Mouse (Mus musculus) thymus, postnatal 4 days (tissue): ENCODE measurements around the gene Vangl2.
"Not testable (repeated sequence)": the region's sequence is repeated elsewhere in the genome, so short reads cannot be mapped to it uniquely, and the experiment has no call there.

ENCODE experiments used
- DNase-seq: peaks from one replicate; pipeline ENCODE4 v3.0.0; 2021

Gene Vangl2

DNA sequence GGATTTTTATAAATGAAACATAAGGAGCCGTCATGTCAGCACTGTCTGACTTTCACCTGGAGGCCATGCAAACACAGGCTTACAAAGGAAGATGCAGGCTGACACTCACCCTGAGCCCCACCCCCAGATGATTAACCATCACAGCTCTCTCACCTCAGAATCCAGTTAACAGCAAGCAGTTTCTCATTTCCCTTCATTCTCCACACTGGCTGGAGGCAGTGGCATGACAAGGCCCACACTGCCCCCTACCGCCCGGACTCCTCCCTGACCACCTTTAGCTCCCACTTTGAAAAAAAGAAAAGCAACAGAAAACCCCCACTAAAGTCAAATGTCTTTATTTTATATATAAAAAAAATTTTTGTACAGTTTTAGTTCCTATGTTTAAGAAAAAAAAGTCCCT, 27.6 kb downstream of the Vangl2 start:
- peak; percentile 95 for DNase-seq

DNA sequence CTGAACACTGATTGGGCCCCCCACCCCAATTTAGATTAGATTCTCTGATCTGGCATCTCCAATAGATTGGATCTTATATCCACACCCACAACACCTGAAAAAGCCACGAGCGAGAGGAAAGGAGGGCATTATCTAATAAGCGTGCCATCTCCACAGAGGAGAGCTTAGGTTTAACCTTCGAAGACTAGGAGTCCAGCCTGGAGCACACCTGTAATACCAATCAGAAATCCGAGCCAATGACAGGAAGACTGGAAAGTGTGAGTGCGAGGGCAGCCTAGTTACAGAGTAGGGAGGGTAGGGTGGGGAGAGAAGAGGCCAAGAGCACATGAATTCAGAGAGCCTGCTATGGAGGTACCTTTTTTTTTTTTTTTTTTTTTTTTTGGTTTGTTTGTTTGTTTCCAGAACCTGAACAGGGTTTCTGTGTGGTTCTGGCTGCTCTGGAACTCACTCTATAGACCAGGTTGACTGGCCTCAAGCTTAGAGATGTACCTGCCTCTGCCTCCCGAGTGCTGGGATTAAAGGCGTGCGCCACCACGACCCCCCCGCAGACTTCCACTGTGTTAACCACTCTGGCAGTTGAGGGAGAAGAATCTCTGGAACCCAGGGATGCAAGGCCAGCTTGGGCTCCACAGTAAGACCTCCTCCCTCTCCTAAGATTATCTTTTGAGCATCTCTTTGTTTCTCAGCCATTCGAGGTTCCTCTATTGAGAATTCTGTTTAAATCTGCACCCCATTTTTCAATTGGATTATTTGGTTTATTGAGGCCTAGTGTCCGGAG, 29.2 kb downstream of the Vangl2 start:
- DNase-seq = no peak

DNA sequence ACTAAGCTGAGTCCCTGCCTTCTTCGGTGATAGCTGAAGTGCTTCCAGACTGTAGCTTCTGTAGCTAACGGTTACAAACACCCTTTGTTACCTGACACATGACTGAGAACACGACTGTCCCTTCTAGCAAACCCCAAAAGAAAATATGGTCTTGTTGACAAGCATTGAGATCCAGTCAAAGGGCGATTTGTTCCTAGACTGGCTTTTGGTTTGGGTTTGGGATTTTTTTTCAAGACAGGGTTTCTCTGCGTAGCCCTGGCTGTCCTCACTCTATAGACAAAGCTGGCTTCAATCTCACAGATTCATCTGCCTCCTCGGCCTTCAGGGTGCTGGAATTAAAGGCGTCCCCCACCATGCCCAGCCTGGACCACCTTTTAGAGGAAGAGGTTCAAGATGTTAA, 31.5 kb downstream of the Vangl2 start:
- no peak for DNase-seq

DNA sequence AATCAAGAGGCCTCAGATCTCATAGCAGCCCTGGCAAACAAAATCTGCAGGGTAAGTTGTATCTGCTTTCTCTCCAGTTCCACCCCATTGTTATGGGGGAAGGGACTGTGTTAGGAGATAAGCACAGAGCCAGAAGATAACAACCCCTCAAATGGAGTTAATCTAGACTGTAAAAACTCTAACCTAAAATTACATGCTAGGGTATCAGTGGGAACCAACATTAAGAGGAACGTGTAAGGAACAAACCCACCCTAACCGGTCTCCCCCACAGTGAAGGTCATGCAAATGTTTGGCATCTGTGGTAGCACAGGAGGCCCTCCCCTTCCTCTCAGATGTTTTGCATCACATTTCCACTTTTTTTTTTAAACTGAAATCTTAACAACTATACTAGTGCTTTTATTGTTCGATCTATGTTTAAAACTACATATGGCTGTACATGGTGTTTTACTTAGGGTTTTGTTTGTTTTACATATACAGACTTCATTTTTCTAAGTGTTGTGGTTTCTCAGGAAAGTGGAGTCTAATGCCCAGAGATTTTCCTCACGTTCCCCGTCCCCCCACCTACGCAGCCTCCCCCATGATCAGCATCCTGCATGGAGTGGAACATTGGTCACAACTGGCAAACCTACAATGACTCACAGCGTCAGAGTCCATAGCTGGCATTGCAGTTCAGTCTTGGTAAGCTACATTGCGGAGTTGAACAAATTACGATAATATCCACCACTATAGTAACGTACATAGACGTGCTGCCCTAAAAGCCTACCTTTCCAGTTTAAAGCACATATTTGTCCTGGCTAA, 33.1 kb downstream of the Vangl2 start:
- peak; percentile 6 for DNase-seq

DNA sequence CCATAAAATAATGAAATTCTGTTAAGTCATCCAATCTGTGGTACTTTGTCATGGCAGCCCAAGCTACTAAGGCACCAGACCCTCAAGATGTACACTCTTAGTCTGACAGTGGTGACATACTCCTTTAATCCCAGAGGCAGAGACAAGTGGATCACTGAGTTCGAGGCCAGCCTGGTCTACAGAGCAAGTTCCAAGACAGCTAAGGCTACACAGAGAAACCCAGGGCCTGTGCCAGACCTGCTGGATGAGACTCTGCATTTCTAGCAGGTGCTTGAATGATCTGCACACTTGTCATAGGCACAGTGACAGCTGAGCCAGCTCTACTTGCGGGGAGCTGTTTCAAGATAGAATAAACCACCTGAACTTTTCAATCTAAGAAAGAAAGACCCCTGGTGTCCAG, 33.7 kb downstream of the Vangl2 start:
- peak; percentile 44 for DNase-seq

DNA sequence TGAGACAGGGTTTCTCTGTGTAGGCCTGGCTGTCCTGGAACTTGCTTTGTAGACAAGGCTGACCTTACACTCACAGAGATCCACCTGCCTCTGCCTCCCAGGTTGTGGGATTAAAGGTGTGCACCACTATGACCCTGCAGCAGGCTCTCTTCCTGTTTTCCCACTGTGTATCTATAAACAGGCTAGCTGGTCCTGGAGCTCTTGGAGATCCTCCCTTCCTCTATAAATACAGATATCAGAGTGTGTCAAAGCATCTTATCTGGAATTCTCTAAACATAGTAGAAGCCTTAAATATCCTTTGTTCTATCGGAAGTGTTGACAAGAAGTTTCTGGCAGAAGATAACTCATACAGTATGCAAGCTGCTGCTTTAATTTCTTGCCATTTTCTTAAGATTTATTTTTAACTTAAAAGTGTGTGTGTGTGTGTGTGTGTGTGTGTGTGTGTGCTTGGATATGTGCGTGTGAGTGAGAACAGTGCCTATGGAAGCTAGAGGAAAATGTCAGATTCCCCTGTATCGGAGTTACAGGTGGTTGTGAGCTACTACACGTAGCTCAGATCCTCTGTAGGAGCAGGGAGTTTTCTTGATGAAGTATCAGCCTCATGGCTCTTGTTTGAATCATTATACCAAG, 35.2 kb downstream of the Vangl2 start:
- no peak for DNase-seq

DNA sequence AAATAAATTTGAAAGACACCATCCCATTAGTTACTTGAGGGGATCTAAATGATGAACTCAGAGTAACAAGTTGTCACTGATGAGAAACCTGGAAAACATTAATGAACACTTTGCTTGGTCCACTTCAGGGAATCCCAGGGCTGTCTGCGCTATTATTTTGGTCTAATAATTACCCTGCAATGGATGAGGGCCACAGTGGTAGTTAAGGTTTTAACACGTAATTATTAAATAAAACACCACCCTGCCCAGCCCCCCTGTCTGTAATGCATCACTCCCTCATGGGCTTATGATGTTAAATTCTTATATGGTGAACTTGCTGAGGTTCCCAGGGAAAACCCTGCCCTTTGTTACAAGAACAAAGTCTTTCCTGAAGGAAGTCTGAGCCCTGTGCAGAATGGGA, 36.4 kb downstream of the Vangl2 start:
- DNase-seq = no peak

DNA sequence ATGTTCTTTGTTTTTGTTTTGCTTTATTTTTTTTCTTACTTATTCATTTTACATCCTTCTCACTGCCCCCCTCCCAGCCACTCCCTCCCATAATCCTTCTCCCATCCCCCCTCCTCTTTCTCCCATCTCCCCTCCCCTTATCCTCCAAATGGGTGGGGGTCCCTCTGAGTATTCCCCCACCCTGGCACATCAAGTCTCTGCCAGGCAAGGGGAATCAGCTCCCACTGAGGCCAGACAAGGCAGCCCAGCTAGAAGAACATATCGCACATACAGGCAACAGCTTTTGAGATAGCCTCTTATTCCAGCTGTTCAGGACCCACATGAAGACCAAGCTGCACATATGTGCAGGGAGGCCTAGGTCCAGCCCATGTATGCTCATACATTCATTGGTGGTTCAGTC, 44.1 kb downstream of the Vangl2 start:
- no peak for DNase-seq

DNA sequence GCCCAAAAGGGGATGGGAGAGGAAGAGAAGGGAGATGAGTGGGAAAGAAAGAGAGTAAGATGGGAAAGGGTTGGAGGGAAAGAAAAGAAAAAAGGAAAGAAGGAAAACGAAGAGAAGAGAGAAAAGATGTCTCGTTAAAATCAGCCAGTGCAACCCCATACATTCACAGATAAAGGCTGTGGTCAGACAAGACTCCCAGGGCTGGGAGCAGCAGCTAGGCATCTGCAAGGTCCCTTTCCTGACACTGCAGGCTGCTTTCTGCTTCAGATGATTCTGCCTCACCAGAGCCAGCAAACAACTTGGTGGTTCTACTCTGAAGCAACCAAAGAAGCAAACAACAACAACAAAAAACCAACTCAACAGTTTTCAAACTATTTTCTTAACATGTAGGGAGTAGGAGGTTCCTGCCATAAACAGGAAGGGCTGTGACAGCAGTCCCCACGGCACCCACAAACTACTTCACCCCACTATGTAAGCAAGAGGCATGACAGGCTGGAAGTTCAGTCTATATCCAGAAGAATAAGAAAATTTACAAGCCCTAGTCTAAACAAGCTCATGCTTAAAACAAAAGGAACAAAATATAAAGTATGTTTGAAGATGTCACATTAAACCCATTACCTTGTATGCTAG, 44.8 kb downstream of the Vangl2 start:
- no peak for DNase-seq

DNA sequence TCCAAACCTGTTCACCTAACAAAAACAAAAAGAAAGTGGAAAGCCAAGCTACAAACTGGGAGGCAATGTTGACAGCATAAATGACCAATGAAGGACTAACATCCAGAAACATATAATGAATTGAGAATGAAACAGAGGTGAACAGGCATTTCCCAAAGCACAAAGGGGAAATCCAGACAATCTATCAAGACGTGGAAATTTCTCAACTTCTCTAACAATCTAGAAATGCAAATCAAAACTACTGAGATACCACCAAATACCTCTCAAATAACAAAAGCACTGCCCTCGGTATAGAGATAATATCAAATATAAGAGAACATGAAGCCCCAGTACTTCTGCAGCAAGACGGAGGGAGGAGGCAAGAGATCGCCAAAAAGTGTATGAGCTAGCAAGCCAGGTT, 45.5 kb downstream of the Vangl2 start:
- DNase-seq = no peak

DNA sequence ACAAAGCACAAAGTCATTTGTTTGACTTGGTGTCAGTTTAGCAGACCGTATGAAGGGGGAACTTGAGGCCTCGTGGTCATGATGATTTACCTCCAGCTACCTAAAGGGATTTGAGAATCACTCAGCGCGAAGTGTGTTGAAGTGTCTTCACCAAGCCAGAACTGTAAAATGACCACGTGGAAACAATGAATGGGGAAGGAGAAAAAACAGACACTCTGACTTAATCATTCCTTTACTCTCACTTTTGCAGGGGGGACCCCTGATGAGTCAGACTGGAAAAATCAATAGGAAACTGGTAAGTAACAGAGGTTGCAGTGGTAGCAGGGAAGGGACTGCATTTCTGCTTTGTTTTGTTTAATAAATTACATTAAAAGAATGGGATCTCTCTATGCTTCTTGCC, 46.1 kb downstream of the Vangl2 start:
- no peak for DNase-seq

DNA sequence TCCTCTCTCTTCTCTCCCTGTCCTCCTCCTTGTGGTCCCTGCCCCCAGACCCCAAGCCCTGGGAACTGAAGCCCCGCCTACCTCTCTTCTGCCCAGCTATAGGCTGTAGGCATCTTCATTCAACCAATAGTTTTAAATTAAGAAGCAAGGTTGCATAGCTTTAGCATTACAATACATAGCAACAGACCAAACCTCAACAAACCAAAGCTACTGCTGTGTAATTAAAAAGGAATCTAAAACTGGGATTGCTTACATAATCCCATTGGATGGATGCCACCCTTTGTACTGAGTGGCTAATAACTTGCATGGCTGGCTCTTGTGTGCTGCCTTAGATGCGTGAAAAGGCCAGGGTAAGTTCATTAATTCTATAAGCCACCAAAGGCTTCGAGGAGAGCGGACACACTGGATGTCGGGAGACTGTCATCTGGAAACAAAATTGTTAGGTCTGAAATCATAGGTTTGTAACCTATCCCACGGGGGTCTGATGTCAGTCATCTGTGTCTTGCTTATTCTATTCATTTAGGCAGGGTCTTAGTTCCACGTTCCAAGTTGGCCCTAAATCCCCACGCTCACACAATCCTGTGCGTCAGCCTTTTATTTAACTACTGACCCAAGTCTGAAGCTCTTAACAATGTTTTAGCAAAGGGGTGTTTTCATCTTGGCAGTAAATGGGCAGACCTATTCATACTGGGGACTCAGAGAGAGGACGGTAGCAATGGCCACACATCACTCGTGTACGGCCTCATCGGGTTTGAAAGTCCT, 48.1 kb downstream of the Vangl2 start:
- DNase-seq = no peak

DNA sequence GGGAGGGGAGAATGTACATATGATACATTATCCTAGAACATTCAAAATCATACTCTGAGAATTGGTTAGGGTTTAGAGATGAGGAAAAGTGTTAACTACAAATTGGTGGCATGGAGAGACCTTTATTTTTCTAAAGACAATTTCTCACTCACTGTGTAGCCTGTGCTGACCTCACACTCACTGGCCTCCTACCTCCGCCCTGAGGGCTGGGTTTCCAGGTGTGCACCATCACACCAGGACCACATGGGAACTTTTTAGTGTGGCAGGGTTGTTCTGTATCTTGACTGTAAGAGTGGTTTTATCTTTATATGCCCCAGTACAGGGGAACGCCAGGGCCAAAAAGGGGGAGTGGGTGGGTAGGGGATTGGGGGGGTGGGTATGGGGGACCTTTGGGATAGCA, 50.4 kb downstream of the Vangl2 start:
- DNase-seq = no peak

DNA sequence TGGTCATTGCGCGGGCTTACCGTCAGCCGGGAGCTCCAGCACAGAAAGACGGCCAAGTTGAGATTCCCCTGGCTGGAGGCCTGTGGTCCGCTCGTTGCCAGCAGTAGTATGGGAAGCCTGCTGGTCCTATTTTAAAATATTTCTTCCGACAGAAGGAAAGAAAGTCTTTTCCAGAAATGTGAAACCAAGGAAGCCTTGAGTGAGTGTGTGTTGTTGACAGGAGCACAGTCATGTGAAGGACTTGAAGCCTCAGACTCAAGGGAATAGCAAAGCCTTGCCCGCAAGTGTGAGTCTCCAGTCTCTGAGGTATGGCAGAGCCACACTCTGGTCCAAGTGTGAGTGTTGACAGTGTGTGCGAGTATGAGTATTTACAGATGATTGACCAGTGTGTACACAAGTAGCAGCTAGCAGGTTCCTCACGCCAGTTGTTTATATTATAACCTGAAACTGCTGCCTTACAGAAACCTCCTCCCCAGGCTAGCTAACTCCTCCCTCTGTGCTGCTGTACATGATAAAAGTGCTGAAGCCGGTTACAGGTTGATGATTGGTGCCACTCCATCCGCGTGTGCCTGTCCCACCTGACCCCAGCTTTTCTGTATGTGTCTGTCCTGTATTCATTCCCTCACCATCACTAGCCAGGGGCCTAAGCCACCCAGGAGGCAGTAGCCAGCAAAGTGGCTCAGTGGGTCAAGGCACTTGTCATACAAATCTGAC, 51.3 kb downstream of the Vangl2 start:
- no peak for DNase-seq

DNA sequence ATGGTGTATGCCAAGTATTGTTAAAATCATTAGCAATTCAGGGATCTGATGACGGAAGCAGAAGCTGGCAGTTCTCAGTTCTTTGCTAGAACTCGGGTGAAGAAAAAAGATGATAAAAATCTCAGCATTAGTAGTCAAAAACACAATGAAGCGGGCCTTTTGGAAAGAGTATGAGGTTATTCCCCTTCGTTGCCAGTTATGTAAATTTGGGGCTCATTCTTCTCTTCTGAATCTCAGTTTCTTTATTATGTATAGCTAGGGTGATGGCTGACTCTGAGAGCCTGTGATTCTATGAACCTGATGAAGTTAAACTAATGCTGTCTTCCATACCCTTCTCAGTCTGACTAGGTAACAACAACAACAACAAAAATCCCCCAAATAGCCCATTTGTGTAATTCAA, 52.4 kb downstream of the Vangl2 start:
- no peak for DNase-seq

DNA sequence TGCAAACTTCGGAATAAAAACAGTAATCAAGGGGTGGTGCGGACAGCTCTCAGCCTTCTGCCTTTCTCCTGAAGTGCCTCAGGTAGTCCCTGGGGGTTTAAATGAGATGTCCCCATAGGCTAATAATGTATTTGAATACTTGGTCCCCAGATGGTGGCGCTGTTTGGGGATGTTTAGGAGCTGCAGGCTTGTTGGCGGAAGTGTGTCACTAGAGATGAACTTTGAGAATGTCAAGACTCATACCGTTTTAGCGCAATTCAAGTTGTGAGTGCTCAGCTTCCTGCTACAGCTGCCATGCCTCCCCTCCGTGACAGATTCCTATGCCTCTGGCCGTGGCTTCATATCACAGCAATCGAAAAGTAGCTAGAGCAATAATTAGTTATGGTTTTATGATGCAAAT, 52.9 kb downstream of the Vangl2 start:
- DNase-seq = no peak

DNA sequence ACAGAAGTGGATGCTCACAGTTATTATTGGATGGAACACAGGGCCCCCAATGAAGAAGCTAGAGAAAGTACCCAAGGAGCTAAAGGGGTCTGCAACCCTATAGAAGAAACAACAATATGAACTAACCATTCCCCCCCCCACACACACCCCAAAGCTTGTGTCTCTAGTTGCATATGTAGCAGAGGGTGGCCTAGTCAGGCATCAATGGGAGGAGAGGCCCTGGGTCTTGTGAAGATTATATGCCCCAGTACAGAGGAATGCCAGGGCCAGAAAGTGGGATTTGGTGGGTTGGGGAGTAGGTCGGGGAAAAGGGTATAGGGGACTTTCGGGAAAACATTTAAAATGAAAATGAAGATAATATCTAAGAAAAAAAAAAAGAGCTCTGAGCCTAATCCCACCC, 53.9 kb downstream of the Vangl2 start:
- not testable (repeated sequence) for DNase-seq

DNA sequence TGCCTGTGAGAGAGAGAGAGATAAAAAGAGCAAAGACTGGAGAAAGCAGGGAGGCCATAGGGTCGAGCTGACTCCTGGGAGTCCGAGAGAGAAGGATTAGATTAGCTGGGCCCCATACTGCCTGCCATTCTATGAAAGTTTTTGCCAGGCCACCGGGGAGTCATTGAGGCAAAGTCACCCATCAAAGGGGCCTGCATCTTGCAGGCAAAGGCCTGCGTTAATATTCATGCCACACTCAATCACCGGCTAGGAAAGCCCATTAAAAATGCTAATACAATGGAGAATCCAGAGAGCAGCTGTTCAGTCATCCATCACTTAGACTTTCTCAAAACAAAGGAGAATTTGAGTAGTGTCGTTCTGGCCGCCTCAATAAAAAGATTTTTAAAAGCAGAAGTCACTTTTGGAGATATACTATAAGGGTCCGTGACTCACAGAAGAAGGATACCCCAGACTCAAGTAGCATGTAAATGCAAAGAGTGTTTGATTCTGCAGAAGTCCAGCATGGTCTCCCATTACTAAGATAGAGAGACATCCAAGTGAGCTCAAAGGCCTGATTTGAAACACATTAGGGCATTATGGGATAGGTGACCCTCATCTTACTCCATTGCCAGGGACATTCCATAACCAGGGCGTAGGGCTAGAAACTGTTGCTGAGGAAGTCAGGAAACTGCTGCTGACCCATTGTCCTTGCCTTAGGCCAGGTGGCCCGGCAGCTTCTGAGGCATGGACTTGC, 57.2 kb downstream of the Vangl2 start:
- no peak for DNase-seq

DNA sequence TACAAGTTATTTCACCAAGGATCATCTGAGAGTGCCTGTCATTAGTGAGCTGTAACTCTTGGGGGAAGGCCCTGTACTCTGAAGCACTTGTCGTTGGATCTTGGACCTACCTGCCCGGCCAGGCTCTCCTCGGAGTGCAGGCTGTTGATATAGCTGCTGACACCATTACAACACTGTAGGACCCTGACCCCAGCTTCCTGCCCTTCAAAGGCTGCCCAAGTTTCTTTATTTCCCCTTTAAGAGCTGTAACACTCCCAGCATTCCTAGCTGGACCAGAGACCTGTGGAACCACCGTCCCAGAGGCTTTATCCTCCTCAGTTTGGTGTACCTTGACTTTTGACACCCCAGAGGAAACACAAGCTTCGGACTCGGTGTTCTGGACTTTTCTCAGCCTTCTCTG, 59.0 kb downstream of the Vangl2 start:
- DNase-seq = no peak

DNA sequence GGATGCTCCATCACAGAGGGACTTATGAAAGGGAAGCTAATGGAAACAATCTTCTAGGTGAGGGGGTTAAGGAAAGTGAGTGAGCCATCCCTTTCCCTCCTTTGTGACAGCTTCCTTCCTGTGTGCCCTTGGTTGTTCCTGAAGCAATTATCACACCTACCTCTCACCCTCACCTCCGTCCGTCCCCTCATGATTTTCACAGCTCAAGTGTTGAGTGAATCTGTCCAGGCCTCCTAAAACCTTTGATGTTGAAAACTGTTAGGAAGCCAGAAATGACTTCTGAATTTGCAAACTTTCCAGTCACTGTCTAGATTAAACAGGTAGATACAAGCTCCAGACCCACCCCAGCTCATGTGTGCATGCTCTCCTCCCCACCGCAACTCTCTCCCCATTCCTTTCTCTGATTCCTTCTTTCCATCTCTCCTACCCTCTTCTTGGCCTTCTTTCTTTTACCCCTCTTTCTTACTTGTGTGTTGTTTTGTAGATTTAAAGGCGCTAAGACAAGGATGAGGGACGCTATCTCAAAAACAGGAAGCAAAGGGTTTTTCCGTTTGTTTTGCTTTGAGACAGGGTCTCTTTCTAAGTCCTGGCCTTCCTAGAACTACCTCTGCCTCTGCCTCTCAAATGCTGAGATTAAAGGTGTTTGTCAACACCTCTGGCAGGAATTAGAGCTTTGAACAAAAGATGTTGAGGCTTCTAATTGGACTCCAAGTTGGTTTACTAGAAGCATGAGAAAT, 62.0 kb downstream of the Vangl2 start:
- DNase-seq = no peak

DNA sequence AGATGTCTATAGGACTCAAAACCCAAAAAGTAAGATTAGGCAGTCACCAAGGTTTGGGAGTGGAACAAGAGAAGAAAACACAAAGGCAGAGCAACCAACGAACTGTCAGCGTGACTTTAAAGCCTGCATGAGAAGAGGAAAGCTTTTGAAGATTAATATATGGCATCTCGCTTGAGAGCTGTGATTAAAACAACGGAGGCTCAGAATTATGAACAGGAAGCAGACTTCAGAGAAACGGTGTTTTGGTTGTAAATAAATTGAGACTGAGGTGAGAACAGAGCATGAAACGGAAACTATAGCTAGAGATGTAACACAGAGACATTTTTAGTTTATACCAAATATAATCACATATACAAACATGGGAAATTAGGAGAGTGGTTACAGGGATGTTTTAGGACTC, 64.6 kb downstream of the Vangl2 start:
- no peak for DNase-seq
